Mouse (Mus musculus) testis, adult 2 months (tissue): ENCODE measurements around the gene Gm17334.

Experiments used
- CTCF ChIP-seq: fragments of 200-500 bp; IDR thresholded peaks from 2 replicates; pipeline ENCODE4 v1.5.1; 2012; ENCODE audit warnings: low read depth, mild to moderate bottlenecking, inconsistent platforms, low read length, moderate library complexity; ENCODE audit not compliant: control insufficient read depth, insufficient read depth, insufficient replicate concordance
- POLR2A ChIP-seq: fragments of 200-500 bp; IDR thresholded peaks from 2 replicates; pipeline ENCODE4 v1.6.1; 2012; ENCODE audit warnings: low read depth, mild to moderate bottlenecking, inconsistent platforms, low read length, moderate library complexity; ENCODE audit not compliant: control insufficient read depth

GRCm38 (mm10) chr11:53749306-53749705, 23.7 kb downstream of the Gm17334 start:
- no peak for TF ChIP-seq CTCF
- no peak for TF ChIP-seq POLR2A
